Comparison of ENCODE assay signal across 13 mouse cellular contexts in genomic region chr12:102063211-102063610, GRCm38 (mm10).
"Had no signal": no experiment of that assay in that cellular context is flagged by ENCODE, and none has a peak within 500 bp of the region (broad histone marks: within the 10 kb centered on the region; RNA-seq: fewer than 3 reads in every experiment).

No protein-coding gene starts in this region.

- H3K27ac ChIP-seq: left cerebral cortex, adult 2 months; liver, embryonic 13.5 days; midbrain, embryonic 12.5 days; midbrain, embryonic 15.5 days; neural tube, embryonic 12.5 days; neural tube, embryonic 15.5 days had no signal

- H3K4me2 ChIP-seq: liver, embryonic 13.5 days; midbrain, embryonic 12.5 days; midbrain, embryonic 15.5 days; neural tube, embryonic 12.5 days; neural tube, embryonic 15.5 days had no signal

- H3K4me1 ChIP-seq: liver, embryonic 13.5 days had no signal

- H3K36me3 ChIP-seq: liver, embryonic 13.5 days; midbrain, embryonic 12.5 days; midbrain, embryonic 15.5 days; neural tube, embryonic 12.5 days; neural tube, embryonic 15.5 days had no signal

- ATAC-seq: midbrain, embryonic 15.5 days had no signal

- H3K9me3 ChIP-seq: liver, embryonic 13.5 days; midbrain, embryonic 12.5 days; midbrain, embryonic 15.5 days; neural tube, embryonic 12.5 days; neural tube, embryonic 15.5 days had no signal

- H3K27me3 ChIP-seq: liver, embryonic 13.5 days; midbrain, embryonic 12.5 days; midbrain, embryonic 15.5 days; neural tube, embryonic 12.5 days; neural tube, embryonic 15.5 days had no signal

- H3K9ac ChIP-seq: liver, embryonic 13.5 days; midbrain, embryonic 12.5 days; midbrain, embryonic 15.5 days; neural tube, embryonic 12.5 days; neural tube, embryonic 15.5 days had no signal

- DNase-seq: layer of hippocampus, postnatal 36 days; liver, embryonic 13.5 days; lung, adult 2 months; retina, postnatal 1 day; right cerebral cortex, postnatal 25 days; spleen, adult 18-20 months; thymus, adult 18-20 months; thymus, postnatal 36 days had no signal

- H3K4me3 ChIP-seq: left cerebral cortex, adult 2 months; liver, embryonic 13.5 days; midbrain, embryonic 12.5 days; midbrain, embryonic 15.5 days; neural tube, embryonic 12.5 days; neural tube, embryonic 15.5 days had no signal
